Mouse (Mus musculus) small intestine, adult 2 months (tissue): ENCODE results near the gene Mpped1.

ENCODE experiments used
- CTCF ChIP-seq: fragments of 200-500 bp; IDR thresholded peaks from 2 replicates; pipeline ENCODE4 v1.5.1; 2012; ENCODE audit warnings: low read depth, mild to moderate bottlenecking, control low read depth, inconsistent platforms, low read length, moderate library complexity, mixed read lengths; ENCODE audit not compliant: insufficient replicate concordance, insufficient read length; ENCODE audit errors: extremely low read depth
- POLR2A ChIP-seq: fragments of 200-500 bp; IDR thresholded peaks from 2 replicates; pipeline ENCODE4 v1.6.1; 2012; ENCODE audit warnings: low read depth, mild to moderate bottlenecking, control low read depth, inconsistent platforms, low read length, moderate library complexity

GRCm38 (mm10) chr15:83842915-83843789, 63.9 kb downstream of the Mpped1 start:
- TF ChIP-seq CTCF (no peak), POLR2A (no peak)
